Mouse (Mus musculus) activated CD4-positive, CD25-positive, alpha-beta regulatory T cell, adult 9 weeks (primary cell): ENCODE results near the gene Ammecr1. TPM values are rescaled to one million over a fixed set of nuclear protein-coding genes. Genes with fewer than 3 reads are reported as not detected.

Experiments used
- polyA plus RNA-seq: library from polyadenylated mRNA; unstranded; fragments of 100-300 nt; shearing (Covaris generic); gene quantifications from one replicate; pipeline ENCODE4 v1.2.1, GENCODE M21; 2017

Gene Ammecr1
- polyA plus RNA-seq = 1.3 TPM

DNA sequence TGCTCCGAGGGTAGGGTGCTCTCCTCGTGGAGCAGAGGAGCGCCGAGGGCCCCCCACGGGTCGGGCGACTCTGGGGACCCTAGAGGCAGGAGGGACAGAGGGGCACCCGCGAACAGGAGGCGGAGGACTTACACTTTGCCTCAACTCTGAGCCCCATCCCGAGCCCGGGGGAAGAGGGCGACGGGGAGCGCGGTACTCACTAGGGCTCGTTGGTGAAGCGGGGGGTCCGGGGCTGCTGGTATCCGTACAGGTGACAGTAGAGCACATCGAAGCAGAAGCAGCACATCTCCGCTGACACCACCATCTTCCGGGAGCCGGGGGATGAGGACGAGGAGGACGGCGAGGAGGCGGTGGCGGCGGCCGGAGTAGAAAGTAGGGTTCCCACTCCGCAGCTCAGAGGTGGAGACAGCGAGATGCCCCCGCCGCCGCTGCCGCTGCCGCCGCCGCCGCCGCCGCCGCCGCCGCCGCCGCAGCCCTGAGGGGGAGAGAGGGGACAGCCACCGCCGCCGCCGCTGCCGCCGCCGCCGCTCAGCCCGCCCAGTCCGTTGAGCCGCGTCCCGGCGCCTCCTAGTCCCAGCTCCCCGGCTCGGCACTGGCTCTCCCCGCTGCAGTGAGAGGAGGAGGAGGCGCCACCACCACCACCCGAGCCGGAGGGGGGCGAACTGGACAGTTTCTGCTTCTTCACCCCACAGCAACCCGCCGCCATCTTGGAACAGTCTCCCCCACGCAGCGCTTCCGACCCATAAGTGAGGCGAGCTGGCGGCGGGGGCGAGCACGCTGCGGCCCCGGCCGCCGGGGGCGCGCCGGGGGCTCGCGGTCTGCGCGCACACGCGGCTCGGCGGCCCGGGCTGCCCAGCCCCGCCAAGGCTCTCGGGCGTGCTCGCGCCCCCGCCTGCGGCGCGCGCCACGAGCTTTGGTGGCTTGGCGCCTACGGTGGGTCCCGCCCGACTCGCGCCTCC, at the start of gene Ammecr1:
Gene Ammecr1 (minus strand): TSS at position 721 of the 959 bp plus-strand sequence.

Other genes with a start within 250 kb of the Ammecr1 start
- not detected for gene Rtl9, start 132.9 kb upstream of the Ammecr1 start, polyA plus RNA-seq